Mouse (Mus musculus) liver, embryonic 15.5 days (tissue): ENCODE measurements around the gene Rps8. TPM values are rescaled to one million over a fixed set of nuclear protein-coding genes. Genes with fewer than 3 reads are reported as not detected.

ENCODE experiments used
- ATAC-seq: fragments of 200-750 bp; cut with Nextera tagmentation; 2 replicates; pipeline ENCODE4 v1.8.0; 2017; ENCODE audit warnings: moderate number of reproducible peaks, mild to moderate bottlenecking, moderate library complexity; ENCODE audit not compliant: insufficient read depth
- H3K27ac ChIP-seq: fragments of 300-500 bp; sonication (generic); replicated peaks from 2 replicates; pipeline ENCODE4 v1.5.1; 2015; ENCODE audit warnings: mild to moderate bottlenecking, inconsistent platforms
- H3K27me3 ChIP-seq: fragments of 300-500 bp; sonication (generic); 2 replicates; pipeline ENCODE4 v1.6.1; 2015; ENCODE audit warnings: mild to moderate bottlenecking, inconsistent platforms
- H3K36me3 ChIP-seq: fragments of 300-500 bp; sonication (generic); replicated peaks from 2 replicates; pipeline ENCODE4 v1.6.1; 2015; ENCODE audit warnings: moderate library complexity, mild to moderate bottlenecking, inconsistent platforms
- H3K4me1 ChIP-seq: fragments of 300-500 bp; sonication (generic); replicated peaks from 2 replicates; pipeline ENCODE4 v1.6.1; 2015; ENCODE audit warnings: inconsistent platforms
- H3K4me2 ChIP-seq: fragments of 300-500 bp; sonication (generic); 2 replicates; pipeline ENCODE4 v1.6.1; 2015; ENCODE audit warnings: moderate library complexity, mild to moderate bottlenecking, inconsistent platforms
- H3K4me3 ChIP-seq: fragments of 300-500 bp; sonication (generic); replicated peaks from 2 replicates; pipeline ENCODE4 v1.5.1; 2015; ENCODE audit warnings: mild to moderate bottlenecking, inconsistent platforms
- H3K9ac ChIP-seq: fragments of 300-500 bp; sonication (generic); 2 replicates; pipeline ENCODE4 v1.6.1; 2015; ENCODE audit warnings: moderate library complexity, mild to moderate bottlenecking, inconsistent platforms
- H3K9me3 ChIP-seq: fragments of 300-500 bp; sonication (generic); replicated peaks from 2 replicates; pipeline ENCODE4 v1.6.1; 2016; ENCODE audit warnings: inconsistent platforms
- WGBS: fragments of 180-500 bp; shearing (Covaris S2); methylation state at CpG from one replicate; pipeline ENCODE4 v1.1.7; 2015; ENCODE audit warnings: mixed read lengths; ENCODE audit not compliant: insufficient replicate concordance; 5-methylcytosine and 5-hydroxymethylcytosine counted together
- polyA plus RNA-seq: library from polyadenylated mRNA; unstranded; fragments of >200 nt; fragmentation: Nextera tagmentation; extraction: Ambion mirVana; gene quantifications from 2 replicates; pipeline ENCODE4 v1.2.1, GENCODE M21; 2015

The Rps8 gene
- polyA plus RNA-seq, 1 experiment from 2014 or later = 611 TPM

DNA sequence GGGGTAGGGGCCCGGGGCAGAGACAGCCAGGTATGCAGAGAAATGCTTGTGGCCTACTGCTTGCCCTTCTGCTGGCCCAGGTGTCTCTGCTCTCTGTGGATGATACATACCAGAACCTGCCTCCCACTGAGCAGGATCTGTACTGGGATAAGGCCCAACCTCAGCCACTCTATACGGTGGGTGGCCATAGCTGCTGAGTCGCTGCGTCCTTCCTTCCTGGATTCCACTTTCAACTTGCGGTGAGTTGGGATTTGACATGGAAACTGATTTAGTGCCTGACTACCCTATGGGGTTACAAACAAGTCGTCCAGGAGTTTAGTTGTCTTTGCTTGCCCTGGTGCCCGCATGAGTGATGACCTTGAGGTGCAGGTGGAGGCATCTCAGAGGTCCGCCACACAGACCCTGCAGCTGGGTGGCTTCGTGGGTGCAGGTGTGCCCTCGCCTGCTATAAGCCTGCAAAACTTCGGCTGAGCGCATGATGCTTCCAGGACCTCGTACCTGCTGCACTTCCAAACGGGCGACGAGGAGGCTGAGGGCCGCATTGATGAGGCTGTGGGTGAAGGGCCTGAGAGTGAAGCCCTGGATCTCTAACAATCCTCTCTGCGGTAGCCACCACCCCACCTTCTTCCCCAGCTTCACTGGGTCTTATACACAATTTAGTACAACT, 7.9 kb downstream of the Rps8 start:
- Histone ChIP-seq H3K4me2 (no peak overlapping the region), H3K4me1 (peaks cover 19% of the 10 kb centered on the region), H3K4me3 (no peak overlapping the region), H3K9me3 (no peaks in the 10 kb centered on the region), H3K36me3 (peaks cover 36% of the 10 kb centered on the region), H3K27ac (no peak overlapping the region), H3K9ac (no peak overlapping the region), H3K27me3 (0 out of 2 replicates have a peak, but pooled peaks cover under 1% of the 10 kb centered on the region)
- 73% methylated on average over 18 of the region's 18 CpGs for WGBS
- ATAC-seq = no peak

DNA sequence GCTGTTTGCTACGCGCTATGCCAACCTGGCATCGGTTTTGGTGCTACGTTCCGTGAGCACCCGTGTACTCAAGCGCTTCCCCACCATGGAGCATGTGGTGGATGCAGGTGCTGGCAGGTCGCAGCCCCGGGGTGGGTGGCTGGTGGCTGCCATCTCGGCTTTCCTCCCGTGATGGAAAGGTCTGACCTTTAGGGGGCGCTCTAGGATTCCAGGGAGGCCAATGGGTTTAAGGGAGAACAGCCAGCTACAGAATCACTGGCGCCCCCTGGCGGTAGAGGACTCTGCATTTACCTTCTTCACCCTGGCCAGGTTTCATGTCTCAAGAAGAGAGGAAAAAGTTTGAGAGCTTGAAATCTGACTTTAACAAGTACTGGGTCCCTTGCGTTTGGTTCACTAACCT, 9.9 kb downstream of the Rps8 start:
- WGBS = 36% methylated on average over 15 of the region's 15 CpGs
- no peak overlapping the region for H3K4me2 ChIP-seq
- ATAC-seq = no peak
- no peak overlapping the region for H3K27ac ChIP-seq
- no peak overlapping the region for H3K4me3 ChIP-seq
- H3K9me3 ChIP-seq = no peaks in the 10 kb centered on the region
- H3K36me3 ChIP-seq = peaks cover 18% of the 10 kb centered on the region
- 0 out of 2 replicates have a peak, but pooled peaks cover 4% of the 10 kb centered on the region for H3K27me3 ChIP-seq
- H3K9ac ChIP-seq = no peak overlapping the region
- H3K4me1 ChIP-seq = peaks cover 5% of the 10 kb centered on the region; the same call in 1 of the 2 replicates

DNA sequence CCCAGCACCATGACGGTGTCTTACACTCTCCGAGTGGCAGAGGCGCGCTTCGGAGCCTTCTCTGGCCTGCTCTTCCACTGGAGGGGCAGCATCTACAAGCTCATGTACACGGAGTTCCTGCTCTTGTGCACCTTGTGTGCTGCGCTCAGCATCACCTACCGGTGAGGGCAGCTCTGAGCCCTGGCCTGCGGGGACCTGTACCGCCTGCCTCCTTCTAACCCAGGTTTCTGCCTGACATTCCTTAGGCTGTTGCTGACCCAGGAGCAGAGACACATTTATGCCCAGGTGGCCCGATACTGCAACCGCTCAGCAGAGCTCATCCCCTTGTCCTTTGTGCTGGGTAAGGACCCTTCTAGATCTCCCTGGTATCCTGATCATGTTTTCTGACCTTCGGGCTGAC, 10.8 kb downstream of the Rps8 start:
- H3K36me3 ChIP-seq = peaks cover 9% of the 10 kb centered on the region
- no peak overlapping the region for H3K27ac ChIP-seq
- 84% methylated on average over 13 of the region's 13 CpGs for whole genome bisulfite sequencing
- 0 out of 2 replicates have a peak, but pooled peaks cover 4% of the 10 kb centered on the region for H3K27me3 ChIP-seq
- H3K9me3 ChIP-seq = no peaks in the 10 kb centered on the region
- H3K9ac ChIP-seq = no peak overlapping the region
- no peak for ATAC-seq
- H3K4me3 ChIP-seq = no peak overlapping the region
- H3K4me2 ChIP-seq = no peak overlapping the region
- peaks cover 6% of the 10 kb centered on the region; the same call in 1 of the 2 replicates for H3K4me1 ChIP-seq

DNA sequence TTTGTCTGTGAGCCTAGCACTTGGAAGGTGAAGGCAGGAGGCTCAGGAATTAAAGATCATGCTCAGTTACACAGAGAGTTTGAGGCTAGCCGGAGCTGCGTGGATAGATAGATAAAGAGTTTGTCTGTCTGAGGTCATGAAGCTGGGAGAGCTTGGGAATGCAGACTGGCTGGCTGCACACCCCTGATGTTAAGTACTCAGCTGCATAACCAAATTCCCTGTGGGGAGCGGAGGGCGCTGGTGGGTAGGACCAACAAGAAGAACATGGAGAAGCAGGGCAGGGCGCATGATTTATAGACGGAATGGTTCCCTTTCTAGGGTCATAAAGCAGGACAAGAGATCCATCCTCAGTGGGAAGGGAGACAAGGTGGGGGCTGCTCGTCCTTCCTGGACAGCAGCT, 13.0 kb downstream of the Rps8 start:
- Histone ChIP-seq H3K27me3 (0 out of 2 replicates have a peak, but pooled peaks cover 4% of the 10 kb centered on the region), H3K36me3 (no peaks in the 10 kb centered on the region), H3K9ac (no peak overlapping the region), H3K9me3 (no peaks in the 10 kb centered on the region), H3K4me2 (no peak overlapping the region), H3K4me1 (peaks cover 15% of the 10 kb centered on the region), H3K4me3 (no peak overlapping the region), H3K27ac (no peak overlapping the region)
- 59% methylated on average over 7 of the region's 7 CpGs for WGBS
- no peak for ATAC-seq

DNA sequence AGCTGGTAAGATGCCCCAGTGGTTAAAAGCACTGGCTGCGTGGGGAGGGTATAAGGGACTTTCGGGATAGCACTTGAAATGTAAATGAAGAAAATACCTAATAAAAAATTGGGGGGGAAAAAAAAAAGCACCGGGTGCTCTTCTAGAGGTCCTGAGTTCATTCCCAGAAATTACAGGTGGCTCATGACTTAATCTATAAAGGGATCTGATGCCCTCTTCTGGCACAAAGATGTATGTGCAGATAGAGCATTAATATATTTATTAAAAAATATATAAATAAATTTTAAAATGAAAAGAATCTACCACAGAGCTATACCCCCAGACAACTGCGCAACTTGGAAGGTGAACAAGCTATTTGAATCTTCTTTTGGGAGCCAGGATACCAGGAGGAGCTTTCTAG, 15.4 kb downstream of the Rps8 start:
- no peak overlapping the region for H3K4me2 ChIP-seq

DNA sequence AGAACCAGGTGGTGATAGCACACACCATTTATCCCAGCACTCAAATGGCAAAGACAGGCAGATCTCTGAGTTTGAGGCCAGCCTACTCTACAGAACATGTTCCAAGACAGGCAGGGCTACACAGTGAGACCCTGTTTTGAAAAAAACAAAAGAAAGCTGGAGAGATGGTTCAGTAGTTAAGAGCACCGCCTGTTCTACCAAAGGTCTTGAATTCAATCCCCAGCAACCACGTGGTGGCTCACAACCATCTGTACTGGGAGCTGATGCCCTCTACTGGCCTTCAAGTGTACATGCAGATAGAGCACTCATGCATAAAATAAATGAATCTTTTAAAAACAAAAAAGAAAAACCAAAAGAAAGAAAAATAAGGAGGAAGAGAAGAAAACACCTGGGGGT, 16.8 kb downstream of the Rps8 start:
- Histone ChIP-seq H3K4me3 (no peak overlapping the region), H3K9me3 (no peaks in the 10 kb centered on the region), H3K36me3 (no peaks in the 10 kb centered on the region), H3K27me3 (0 out of 2 replicates have a peak, but pooled peaks cover 4% of the 10 kb centered on the region), H3K9ac (no peak overlapping the region), H3K4me1 (peaks cover 36% of the 10 kb centered on the region), H3K4me2 (no peak overlapping the region), H3K27ac (peak overlapping the region; percentile 30; the same call in 1 of the 2 replicates)
- 0% methylated on average over 2 of the region's 2 CpGs for WGBS
- ATAC-seq = no peak

More for the DNA sequence above, 15.4 kb downstream of the Rps8 start:
- Histone ChIP-seq H3K4me3 (no peak overlapping the region), H3K4me1 (peaks cover 22% of the 10 kb centered on the region), H3K9ac (no peak overlapping the region), H3K27ac (no peak overlapping the region), H3K27me3 (0 out of 2 replicates have a peak, but pooled peaks cover 4% of the 10 kb centered on the region), H3K9me3 (no peaks in the 10 kb centered on the region), H3K36me3 (no peaks in the 10 kb centered on the region)
- WGBS = 33% methylated on average over 4 of the region's 4 CpGs
- ATAC-seq = no peak

DNA sequence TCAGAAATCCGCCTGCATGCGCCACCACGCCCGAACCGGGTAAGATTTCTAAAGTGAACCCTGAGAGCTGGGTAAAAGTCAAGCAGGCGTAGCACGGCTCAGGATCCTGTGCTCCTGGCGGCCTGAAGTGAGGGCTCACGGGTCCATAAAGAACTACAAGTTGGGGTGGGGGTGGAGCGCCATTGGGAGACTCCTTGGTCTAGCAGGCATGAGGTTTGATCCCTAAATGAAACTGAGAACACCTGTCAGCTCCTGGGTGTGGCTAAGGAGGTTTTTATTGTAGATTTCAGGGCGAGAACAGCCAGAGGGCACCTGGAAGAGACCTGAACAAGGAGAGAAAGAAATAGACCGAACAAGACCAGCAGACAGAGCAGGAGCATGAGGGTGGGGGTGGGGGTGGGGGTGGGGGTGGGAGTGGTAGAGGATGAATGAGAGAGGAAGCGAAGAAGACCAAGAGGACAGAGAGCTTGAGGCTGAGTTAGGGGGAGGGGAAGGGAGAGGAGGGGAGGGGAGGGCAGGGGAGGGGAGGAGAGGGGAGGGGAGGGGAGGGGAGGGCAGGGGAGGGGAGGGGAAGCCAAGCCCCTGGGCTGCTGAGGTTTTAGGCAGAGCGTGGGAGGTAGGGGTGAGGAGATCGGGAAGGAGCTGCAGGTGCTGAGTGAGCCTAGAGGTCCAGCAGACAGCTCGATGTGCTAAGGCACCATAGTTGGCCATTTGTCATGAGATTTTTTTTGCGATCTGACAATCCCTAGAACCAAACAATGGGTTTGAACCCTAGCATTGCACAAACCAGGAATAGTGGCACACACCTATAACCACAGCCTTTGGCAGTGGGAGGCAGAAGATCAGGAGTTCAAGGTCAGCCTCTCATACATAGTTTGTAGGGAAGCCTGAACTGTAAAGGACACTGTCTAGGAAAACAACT, 17.5 kb downstream of the Rps8 start:
- peaks cover 6% of the 10 kb centered on the region for H3K27me3 ChIP-seq
- no peak overlapping the region for H3K4me3 ChIP-seq
- no peak for ATAC-seq
- peaks cover 41% of the 10 kb centered on the region for H3K4me1 ChIP-seq
- 70% methylated on average over 17 of the region's 17 CpGs for WGBS
- no peaks in the 10 kb centered on the region for H3K9me3 ChIP-seq
- peak overlapping the region; percentile 30; the same call in 1 of the 2 replicates for H3K27ac ChIP-seq
- H3K9ac ChIP-seq = no peak overlapping the region
- H3K4me2 ChIP-seq = no peak overlapping the region
- no peaks in the 10 kb centered on the region for H3K36me3 ChIP-seq

DNA sequence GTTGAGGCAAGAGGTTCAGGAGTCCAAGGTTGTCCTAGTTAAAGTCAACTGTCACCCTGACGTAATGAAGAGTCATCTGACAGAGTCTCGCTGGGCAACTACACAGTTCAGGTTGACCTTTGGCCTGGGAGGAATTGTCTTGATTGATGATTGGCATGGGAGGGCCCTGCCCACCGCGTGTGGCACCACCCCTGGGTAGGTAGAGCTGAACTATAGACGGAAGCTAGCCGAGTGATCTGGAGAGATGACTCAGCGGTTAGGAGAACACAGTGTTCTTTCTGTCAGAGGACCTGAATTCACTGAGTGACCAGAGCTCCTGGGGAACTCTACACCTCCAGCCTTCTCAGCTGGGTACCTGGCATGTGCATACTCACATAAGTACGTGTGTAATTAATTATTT, 20.0 kb downstream of the Rps8 start:
- Histone ChIP-seq H3K4me1 (peaks cover 57% of the 10 kb centered on the region), H3K4me2 (peak overlapping the region; percentile 47), H3K36me3 (no peaks in the 10 kb centered on the region), H3K4me3 (no peak overlapping the region), H3K27me3 (peaks cover 28% of the 10 kb centered on the region), H3K27ac (peak overlapping the region; percentile 79), H3K9me3 (no peaks in the 10 kb centered on the region), H3K9ac (0 out of 2 replicates have a peak overlapping the region, but pooled peaks have one; percentile 2)
- ATAC-seq = peak; percentile 72
- WGBS = 14% methylated on average over 8 of the region's 8 CpGs

DNA sequence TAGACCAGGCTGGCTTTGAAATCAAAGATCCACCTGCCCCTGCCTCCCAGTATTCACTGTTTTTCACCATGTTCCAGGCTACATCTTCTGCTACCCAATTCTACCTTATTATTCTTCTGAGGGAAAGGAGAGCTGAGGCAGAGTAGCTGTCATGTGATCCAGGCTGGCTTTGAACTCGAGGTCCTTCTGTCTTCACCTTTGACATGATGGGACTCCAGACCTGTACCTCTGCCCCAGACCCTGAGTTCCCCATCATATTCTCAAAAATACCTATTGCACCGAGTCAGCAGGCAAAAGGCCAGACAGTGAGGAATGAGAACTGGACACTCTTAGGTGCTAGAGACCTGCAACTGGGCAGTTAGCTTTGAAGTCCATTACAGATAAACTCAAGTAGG, 21.4 kb downstream of the Rps8 start:
- H3K4me2 ChIP-seq = peak overlapping the region; percentile 98

DNA sequence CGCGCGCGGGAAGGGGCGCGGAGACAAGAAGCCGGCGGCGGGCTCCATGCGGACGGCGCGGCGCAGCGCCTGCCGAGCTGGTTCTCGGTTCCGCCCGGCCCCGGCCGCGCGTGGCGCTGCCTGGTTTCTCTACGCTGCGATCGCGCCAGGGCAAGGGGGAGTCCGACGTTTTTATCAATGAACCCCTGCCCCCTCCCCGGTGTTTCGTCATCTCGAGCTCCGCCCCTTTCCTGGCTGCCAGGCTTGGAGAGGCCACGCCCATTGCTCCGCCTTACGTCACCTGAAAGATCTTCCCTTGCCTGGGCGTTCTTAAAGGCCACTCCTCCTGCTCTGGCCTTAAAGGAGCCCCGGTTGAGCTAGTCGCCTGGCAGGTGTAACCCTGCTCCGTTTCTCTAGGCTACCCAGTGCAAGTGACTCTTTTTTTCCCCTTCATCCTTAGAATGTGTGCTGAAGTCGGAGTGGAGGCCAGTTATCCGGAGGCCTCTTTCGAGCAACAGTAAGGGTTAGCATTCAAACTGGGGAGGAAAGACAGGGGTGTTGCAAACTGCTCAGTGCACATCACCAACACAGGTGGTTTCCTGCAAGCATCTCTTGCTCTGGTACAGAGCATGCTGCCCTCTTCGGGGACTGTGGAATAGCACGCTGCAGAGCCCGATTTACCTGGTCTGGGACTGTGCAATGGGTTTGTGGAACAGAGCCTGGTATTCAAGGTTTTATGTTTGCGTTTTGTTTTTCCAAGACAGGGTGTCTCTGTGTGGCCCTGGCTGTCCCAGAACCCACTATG, 22.0 kb downstream of the Rps8 start, which contains the start of gene Plk3:
TSS of gene Plk3 (minus strand) at position 147 of the 784 bp plus-strand sequence.
- Histone ChIP-seq H3K4me1 (peaks cover 50% of the 10 kb centered on the region), H3K9ac (peak within 1 kb of the TSS; percentile 76), H3K36me3 (0 out of 2 replicates have a peak, but pooled peaks cover 4% of the 10 kb centered on the region), H3K27ac (peak within 1 kb of the TSS; percentile 79), H3K4me3 (peak within 1 kb of the TSS; percentile 80), H3K9me3 (no peaks in the 10 kb centered on the region), H3K27me3 (peaks cover 30% of the 10 kb centered on the region), H3K4me2 (peak within 1 kb of the TSS; percentile 98)
- peak; percentile 71 for ATAC-seq
- WGBS = 2% methylated on average over 48 of the region's 48 CpGs

More for the DNA sequence above, 21.4 kb downstream of the Rps8 start:
- ATAC-seq = no peak
- H3K9ac ChIP-seq = no peak overlapping the region
- H3K4me1 ChIP-seq = peaks cover 52% of the 10 kb centered on the region
- peaks cover 30% of the 10 kb centered on the region for H3K27me3 ChIP-seq
- 25% methylated on average over 2 of the region's 2 CpGs for WGBS
- H3K27ac ChIP-seq = peak overlapping the region; percentile 79
- H3K9me3 ChIP-seq = no peaks in the 10 kb centered on the region
- 0 out of 2 replicates have a peak, but pooled peaks cover 4% of the 10 kb centered on the region for H3K36me3 ChIP-seq
- peak overlapping the region; percentile 80; the same call in 1 of the 2 replicates for H3K4me3 ChIP-seq
